Mouse (Mus musculus) Patski (cell line): ENCODE results near the gene Klhl42. TPM values are rescaled to one million over a fixed set of nuclear protein-coding genes. Genes with fewer than 3 reads are reported as not detected.

Experiments used
- ATAC-seq: fragments of 100-300 bp; one replicate; pipeline ENCODE4 v1.8.0; 2021
- CTCF ChIA-PET: fragments of 350-600 bp; sonication (Branson Sonifier 250); formaldehyde crosslinking; loops from one replicate; lab custom pipeline; 2022; ENCODE audit warnings: inconsistent platforms; lab: Charles Lee
- POLR2A ChIA-PET: fragments of 350-600 bp; sonication (Branson Sonifier 250); formaldehyde crosslinking; loops from one replicate; lab custom pipeline; 2022; ENCODE audit warnings: antibody characterized with exemption, inconsistent platforms; lab: Charles Lee
- DNase-seq: peaks from one replicate; pipeline ENCODE4 v3.0.0-alpha.2; 2011; ENCODE audit warnings: low read depth, low spot score
- H3K27me3 ChIP-seq: fragments of 371-371 bp; one replicate; pipeline ENCODE4 v1.5.1; 2021
- CTCF ChIP-seq: fragments of 100-300 bp; IDR thresholded peaks from one replicate; pipeline ENCODE4 v1.5.1; 2021
- in situ Hi-C: fragments of 300-500 bp; cut with MboI; formaldehyde crosslinking; loops from 3 replicates; pipeline ENCODE4 v1.11.1; 2018; ENCODE audit warnings: low pct_unique_long_range_greater_than_20kb, mixed read lengths
- polyA plus RNA-seq: library from polyadenylated mRNA; unstranded; gene quantifications from one replicate; pipeline ENCODE4 v1.2.3, GENCODE M21; 2021

The Klhl42 gene
- 9.8 TPM for polyA plus RNA-seq

GRCm38 (mm10) chr6:147091136-147092120, at the start of gene Klhl42:
Gene Klhl42, plus strand, starts transcription at chr6:147091379.
- no peaks in the 10 kb centered on the region for H3K27me3 ChIP-seq
- peak; percentile 89 for ATAC-seq
- ChIA-PET POLR2A (interaction anchor here (0.6 to 1.4 kb wide), 4 partner anchors 8 to 125 kb away, joined by 3 to 5 read pairs (median 4); no protein-coding TSS in a partner anchor), CTCF (no interaction called here)
- in situ Hi-C loops, result loop anchor here (10.0 kb wide), 1 partner anchor 383 kb away; the partner anchor contains the start of gene Ccdc91
- DNase-seq, result peak; percentile 20
- no peak for TF ChIP-seq CTCF

- in situ Hi-C loops, result no loop called here
Observed at GRCm38 (mm10) chr6:147042291-147043290, 48.6 kb upstream of the Klhl42 start, which contains the start of gene Mrps35. Gene Mrps35, plus strand, starts transcription at chr6:147042764.

DNA sequence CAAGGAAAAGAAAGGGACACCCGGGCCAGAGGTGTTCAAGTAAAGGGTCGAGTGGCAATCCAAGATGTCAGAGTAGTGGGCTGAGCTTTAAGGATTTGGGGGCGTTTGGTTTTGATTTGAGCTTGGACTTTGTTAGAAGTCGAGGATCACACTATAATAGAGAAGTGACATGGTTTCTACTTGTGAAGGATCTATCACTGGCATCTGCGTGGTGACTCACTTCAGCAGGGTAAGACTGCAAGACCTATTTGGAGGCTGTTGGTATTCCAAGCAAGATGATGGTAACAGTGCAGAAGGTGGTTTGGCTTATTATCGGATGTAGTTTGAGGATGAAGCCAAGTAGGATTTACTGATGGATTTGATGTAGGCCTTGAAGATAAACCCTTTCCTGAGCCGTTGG, 47.5 kb upstream of the Klhl42 start:
- in situ Hi-C loops, result no loop called here
- CTCF ChIA-PET, result no interaction called here
- POLR2A ChIA-PET, result no interaction called here
- TF ChIP-seq CTCF, result no peak
- no peak for ATAC-seq
- DNase-seq, result no peak
- H3K27me3 ChIP-seq, result no peaks in the 10 kb centered on the region

More at GRCm38 (mm10) chr6:147042291-147043290, 48.6 kb upstream of the Klhl42 start, which contains the start of gene Mrps35:
- no peak for TF ChIP-seq CTCF
- ATAC-seq (peak; percentile 90), DNase-seq (no peak)
- CTCF ChIA-PET, result no interaction called here
- POLR2A ChIA-PET, result no interaction called here
- no peaks in the 10 kb centered on the region for H3K27me3 ChIP-seq

- ChIA-PET POLR2A (no interaction called here), CTCF (interaction anchor here (0.7 kb wide), 1 partner anchor 9 kb away, joined by 3 read pairs; no protein-coding TSS in a partner anchor)
- no peak for ATAC-seq
- H3K27me3 ChIP-seq, result no peaks in the 10 kb centered on the region
- no peak for TF ChIP-seq CTCF
- in situ Hi-C loops, result no loop called here
- no peak for DNase-seq
Observed at GRCm38 (mm10) chr6:147049239-147049805, 41.9 kb upstream of the Klhl42 start.

DNA sequence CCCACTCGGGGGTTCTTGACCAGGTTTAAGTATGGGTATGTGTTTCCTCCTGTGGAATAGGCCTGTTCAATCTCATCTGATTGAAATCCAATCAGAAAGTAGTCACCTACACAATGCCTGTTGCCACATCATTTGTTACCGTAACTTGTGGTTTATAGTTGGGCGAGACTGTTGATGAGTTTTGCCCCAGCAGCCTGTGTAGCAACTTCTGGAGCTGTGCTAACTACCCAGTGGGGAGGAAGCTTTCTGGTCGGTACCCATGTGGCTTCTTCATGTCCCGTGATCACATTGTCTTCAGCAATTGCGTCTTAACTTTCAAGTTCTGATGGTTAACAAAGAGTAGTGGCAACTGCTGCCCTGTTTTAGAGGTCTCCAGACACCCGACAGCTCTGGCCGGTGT, 39.5 kb upstream of the Klhl42 start:
- no peaks in the 10 kb centered on the region for H3K27me3 ChIP-seq
- in situ Hi-C loops, result no loop called here
- CTCF ChIA-PET, result no interaction called here
- POLR2A ChIA-PET, result no interaction called here
- no peak for ATAC-seq
- no peak for DNase-seq
- no peak for TF ChIP-seq CTCF

DNA sequence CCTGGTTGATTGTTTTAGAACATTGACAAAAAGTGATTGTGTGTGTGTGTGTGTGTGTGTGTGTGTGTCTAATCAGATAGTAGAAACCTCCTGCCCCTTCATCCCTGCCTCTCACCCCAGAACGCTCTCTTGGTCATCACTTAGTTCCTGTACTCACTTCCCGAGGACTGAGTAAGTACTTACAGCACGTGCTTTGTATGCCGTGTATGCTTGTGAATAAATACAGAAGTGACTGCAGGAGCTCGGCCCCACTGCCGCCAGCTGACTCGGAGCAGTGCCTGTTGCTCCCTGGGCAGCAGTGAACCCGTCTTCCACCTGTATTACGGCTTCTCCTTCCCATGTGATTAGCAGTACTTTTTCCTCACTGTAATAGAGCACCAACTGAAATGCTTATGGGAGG, 38.7 kb upstream of the Klhl42 start:
- no peaks in the 10 kb centered on the region for H3K27me3 ChIP-seq
- no peak for ATAC-seq
- in situ Hi-C loops, result no loop called here
- CTCF ChIA-PET, result no interaction called here
- POLR2A ChIA-PET, result no interaction called here
- TF ChIP-seq CTCF, result no peak
- DNase-seq, result no peak

DNA sequence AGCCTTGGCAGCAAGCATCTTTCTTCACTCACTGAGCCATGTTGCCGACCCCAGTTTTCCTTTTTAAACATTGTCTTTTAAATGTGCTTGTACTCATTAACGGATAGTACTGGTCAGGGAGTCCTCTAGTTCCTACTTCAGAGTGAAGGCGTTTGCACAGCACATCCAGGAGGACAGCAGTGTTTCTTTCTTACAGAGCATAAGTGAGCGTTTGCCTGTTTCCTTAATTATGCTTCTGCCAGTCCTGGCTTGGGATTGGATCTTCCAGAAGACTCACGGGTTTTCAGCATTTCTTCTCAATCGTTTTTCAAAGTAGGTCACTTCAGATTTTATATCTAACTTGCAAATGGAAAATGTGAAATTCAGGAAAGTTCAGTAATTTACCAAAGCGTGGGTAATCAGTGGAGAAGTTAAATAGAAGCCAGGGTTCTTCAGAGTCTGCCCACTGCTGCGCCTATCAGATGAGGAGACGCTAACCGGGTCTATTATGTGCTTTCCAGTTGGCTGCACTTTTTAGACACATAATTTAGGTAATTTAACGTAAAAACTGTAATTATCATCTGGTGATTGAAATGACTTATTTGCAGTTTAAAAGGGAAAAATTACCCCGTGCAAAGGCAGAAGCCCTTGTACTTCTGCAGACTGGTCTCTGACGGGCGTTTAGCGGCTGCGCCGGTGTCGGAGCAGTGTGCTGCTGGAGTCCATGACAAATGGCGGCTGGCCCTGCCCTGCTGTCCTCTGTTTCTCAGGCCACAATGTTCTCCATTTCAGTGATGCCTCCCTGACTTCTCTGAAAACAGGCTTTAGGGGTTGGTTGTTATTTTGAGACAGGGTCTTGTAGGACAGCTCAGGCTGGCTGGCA, 37.2 kb upstream of the Klhl42 start:
- TF ChIP-seq CTCF, result no peak
- no peaks in the 10 kb centered on the region for H3K27me3 ChIP-seq
- POLR2A ChIA-PET, result no interaction called here
- CTCF ChIA-PET, result no interaction called here
- DNase-seq, result no peak
- ATAC-seq, result no peak
- in situ Hi-C loops, result no loop called here

DNA sequence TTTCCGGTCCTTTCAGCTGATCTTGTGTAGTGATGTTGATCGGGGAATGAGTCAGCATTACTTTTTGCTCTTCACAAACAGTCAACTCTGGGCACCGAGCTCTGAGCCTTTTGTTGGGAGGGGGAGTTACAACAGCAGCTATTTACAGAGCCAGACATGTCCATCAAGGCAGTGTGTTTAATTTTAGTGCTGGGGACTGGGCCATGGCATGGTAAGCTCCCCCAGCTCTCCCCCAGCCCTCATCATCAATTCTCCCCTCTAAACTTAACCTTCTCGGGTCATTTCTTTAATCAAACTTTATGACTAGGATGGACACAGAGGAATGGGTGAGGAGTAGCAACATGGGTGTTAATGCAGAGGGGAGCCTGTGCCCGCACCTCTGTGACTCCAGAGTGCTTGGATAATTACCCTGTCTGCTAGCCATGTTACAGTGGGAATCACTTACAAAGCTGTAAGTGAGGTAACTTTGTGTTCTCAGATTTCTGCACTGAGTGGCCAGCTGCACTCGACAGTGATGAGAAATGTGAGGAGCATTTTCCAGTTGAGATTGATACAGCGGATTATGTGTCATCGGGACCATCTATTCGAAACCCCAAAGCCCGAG, 35.7 kb upstream of the Klhl42 start:
- ATAC-seq (no peak), DNase-seq (no peak)
- ChIA-PET CTCF (no interaction called here), POLR2A (no interaction called here)
- in situ Hi-C loops, result no loop called here
- no peaks in the 10 kb centered on the region for H3K27me3 ChIP-seq
- no peak for TF ChIP-seq CTCF

GRCm38 (mm10) chr6:147059326-147059725, 31.9 kb upstream of the Klhl42 start:
- ATAC-seq (no peak), DNase-seq (no peak)
- ChIA-PET POLR2A (interaction anchor here (0.6 kb wide), 1 partner anchor 1157 kb away, joined by 3 read pairs; no protein-coding TSS in a partner anchor), CTCF (interaction anchor here (1.1 kb wide), 1 partner anchor 9 kb away, joined by 3 read pairs; no protein-coding TSS in a partner anchor)
- no peaks in the 10 kb centered on the region for H3K27me3 ChIP-seq
- in situ Hi-C loops, result no loop called here
- no peak for TF ChIP-seq CTCF
